Mouse (Mus musculus): Measurements from ENCODE around the gene 1700042G07Rik.

GRCm38 (mm10) chr4:116162142-116162541 lies 11.0 kb upstream of the 1700042G07Rik start:
- TF ChIP-seq CTCF (IDR thresholded peaks at IDR 0.05; ENCODE audit: extremely low read depth, insufficient read depth, low read length): no peak
- no peak for TF ChIP-seq POLR2A (IDR thresholded peaks at IDR 0.05; ENCODE audit: extremely low read depth, insufficient read depth, low read length)

All from cortical plate, adult 2 months (tissue).